ENCODE assay signal across 9 mouse cellular contexts in the genomic region with DNA sequence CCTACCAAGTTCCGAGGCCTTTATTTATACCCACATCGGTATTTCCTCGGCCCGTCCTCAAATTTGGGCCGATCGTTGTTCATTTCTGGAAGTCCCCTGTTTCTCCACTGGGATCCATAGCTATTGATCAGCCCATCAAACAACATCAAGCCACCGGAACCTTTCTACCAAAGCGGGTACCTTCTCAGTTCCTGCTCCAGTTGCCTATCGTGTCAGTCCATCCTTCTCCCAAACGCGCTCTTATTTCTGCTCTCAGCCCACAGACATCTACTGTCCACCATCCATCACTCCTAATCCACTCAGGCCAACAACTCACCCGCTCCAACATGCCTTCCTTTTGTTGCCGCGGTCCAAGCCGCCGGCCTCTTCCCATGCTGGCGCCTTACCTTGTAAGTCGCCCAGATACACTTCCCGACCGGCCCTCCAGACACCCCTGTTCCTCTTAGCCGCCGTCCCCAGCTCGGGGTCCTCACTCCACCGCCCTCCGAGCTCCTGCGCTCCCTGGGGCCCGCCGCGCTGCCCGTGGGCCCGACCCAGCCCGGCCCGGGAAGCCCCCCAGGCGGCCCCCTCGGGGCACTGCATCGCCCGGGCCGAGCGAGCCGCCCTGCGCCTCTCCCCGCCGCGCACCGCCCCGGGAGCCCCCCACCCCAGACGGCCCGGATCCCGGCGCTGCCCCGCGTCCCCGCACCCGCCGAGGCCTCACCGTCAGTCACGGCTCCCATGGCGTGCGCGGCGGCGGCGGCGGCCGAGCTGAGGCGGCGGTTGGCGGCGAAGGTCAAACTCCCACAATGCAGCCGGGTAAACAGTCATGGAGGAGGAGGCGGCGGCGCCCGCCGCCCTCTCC. TPM values are rescaled to one million over a fixed set of nuclear protein-coding genes. Genes with fewer than 3 reads are reported as not detected.
DNase-seq lines count a peak whose midpoint lies in the region; ATAC-seq and TF ChIP-seq lines count a peak whose summit lies in the region.
"Had no signal": no experiment of that assay in that cellular context is flagged by ENCODE, and none has a peak within 500 bp of the region (broad histone marks: within the 10 kb centered on the region; RNA-seq: fewer than 3 reads in every experiment).

No protein-coding gene starts in this region.

- no peak for TF ChIP-seq EP300 in ES-Bruce4 (IDR thresholded peaks at IDR 0.05; ENCODE audit: insufficient read depth, low read depth, low read length)
- TF ChIP-seq EP300 in heart, postnatal 0 days (IDR thresholded peaks at IDR 0.05; ENCODE audit: low read depth), result no peak

- peak overlapping the region; percentile 88 for H3K9ac ChIP-seq in ES-Bruce4 (ENCODE audit: low read depth, poor library complexity, severe bottlenecking)
- peak overlapping the region; percentile 99 for H3K9ac ChIP-seq in forebrain, embryonic 12.5 days
- H3K9ac ChIP-seq in heart, postnatal 0 days (replicated peaks; ENCODE audit: low read depth, low read length), result peak overlapping the region; percentile 96
- H3K9ac ChIP-seq in neural tube, embryonic 15.5 days (replicated peaks), result peak overlapping the region; percentile 96

- TF ChIP-seq POLR2A in ES-Bruce4 (IDR thresholded peaks at IDR 0.05; ENCODE audit: insufficient read depth, low read length), result no peak
- 0 out of 2 replicates have a peak, but pooled peaks have one; percentile 15 for TF ChIP-seq POLR2A in lung, adult 2 months (IDR thresholded peaks at IDR 0.05; ENCODE audit: borderline replicate concordance, extremely low read depth, low read depth, low read length)

- H3K4me2 ChIP-seq in forebrain, embryonic 12.5 days, result peak overlapping the region; percentile 66
- H3K4me2 ChIP-seq in heart, postnatal 0 days (ENCODE audit: low read depth, low read length), result peak overlapping the region; percentile 83
- peak overlapping the region; percentile 75 for H3K4me2 ChIP-seq in neural tube, embryonic 15.5 days

- peak overlapping the region; percentile 96 for H3K4me3 ChIP-seq in ES-Bruce4 (ENCODE audit: low read depth, low read length)
- H3K4me3 ChIP-seq in forebrain, embryonic 12.5 days (replicated peaks), result peak overlapping the region; percentile 96
- peak overlapping the region; percentile 96 for H3K4me3 ChIP-seq in heart, postnatal 0 days (ENCODE audit: low read depth, low read length)
- H3K4me3 ChIP-seq in lung, adult 2 months (replicated peaks; ENCODE audit: extremely low read depth, low read depth, low read length), result peak overlapping the region; percentile 75
- H3K4me3 ChIP-seq in neural tube, embryonic 15.5 days (replicated peaks), result peak overlapping the region; percentile 95

- peaks cover 3% of the 10 kb centered on the region for H3K4me1 ChIP-seq in ES-Bruce4 (ENCODE audit: control insufficient read depth, insufficient read depth, low read length)
- peaks cover 27% of the 10 kb centered on the region for H3K4me1 ChIP-seq in forebrain, embryonic 12.5 days
- H3K4me1 ChIP-seq in heart, postnatal 0 days (ENCODE audit: control insufficient read depth, insufficient read depth), result peaks cover 7% of the 10 kb centered on the region
- peaks cover 3% of the 10 kb centered on the region for H3K4me1 ChIP-seq in lung, adult 2 months (ENCODE audit: control insufficient read depth, insufficient read depth, low read length)
- H3K4me1 ChIP-seq in neural tube, embryonic 15.5 days, result peaks cover 23% of the 10 kb centered on the region

- no peak for TF ChIP-seq CTCF in ES-Bruce4 (IDR thresholded peaks at IDR 0.05; ENCODE audit: low read depth, low read length)
- no peak for TF ChIP-seq CTCF in heart, postnatal 0 days (IDR thresholded peaks at IDR 0.05; ENCODE audit: low read depth)
- TF ChIP-seq CTCF in lung, adult 2 months (IDR thresholded peaks at IDR 0.05; ENCODE audit: insufficient read depth, low read length), result no peak

- under 1% methylated on average over 46 of the region's 75 CpGs for WGBS in forebrain, embryonic 12.5 days
- under 1% methylated on average over 57 of the region's 75 CpGs for WGBS in heart, postnatal 0 days
- WGBS in lung, adult 2 months, result under 1% methylated on average over 74 of the region's 75 CpGs
- WGBS in neural tube, embryonic 15.5 days, result under 1% methylated on average over 70 of the region's 75 CpGs

- no peaks in the 10 kb centered on the region for H3K9me3 ChIP-seq in ES-Bruce4 (replicated peaks; ENCODE audit: control insufficient read depth, insufficient read depth, low read length, poor library complexity, severe bottlenecking)
- no peaks in the 10 kb centered on the region for H3K9me3 ChIP-seq in forebrain, embryonic 12.5 days
- no peaks in the 10 kb centered on the region for H3K9me3 ChIP-seq in heart, postnatal 0 days (replicated peaks; ENCODE audit: control insufficient read depth, low read length)
- H3K9me3 ChIP-seq in neural tube, embryonic 15.5 days (replicated peaks), result no peaks in the 10 kb centered on the region

- no peaks in the 10 kb centered on the region for H3K36me3 ChIP-seq in ES-Bruce4 (ENCODE audit: control insufficient read depth, insufficient read depth, low read length, poor library complexity, severe bottlenecking)
- H3K36me3 ChIP-seq in forebrain, embryonic 12.5 days (replicated peaks), result peaks cover 7% of the 10 kb centered on the region
- no peaks in the 10 kb centered on the region; the same call in 1 of the 2 replicates for H3K36me3 ChIP-seq in heart, postnatal 0 days (replicated peaks; ENCODE audit: control insufficient read depth, insufficient read depth, low read length)
- peaks cover 5% of the 10 kb centered on the region for H3K36me3 ChIP-seq in neural tube, embryonic 15.5 days

- peak; percentile 52 for DNase-seq in c-Kit-positive CD71-positive TER-119-positive erythroid progenitor cells, embryonic 14.5 days (ENCODE audit: low spot score)
- peak; percentile 48 for DNase-seq in heart, postnatal 0 days (ENCODE audit: low spot score)
- DNase-seq in kidney, postnatal 36 days, result peak; percentile 63 to 82
- DNase-seq in lung, adult 2 months, result peak; percentile 62
- DNase-seq in thymus, adult 18-20 months, result peak; percentile 31 to 34

- ATAC-seq in forebrain, embryonic 12.5 days (ENCODE audit: low FRiP score), result peak; percentile 87
- peak; percentile 87 for ATAC-seq in heart, postnatal 0 days (ENCODE audit: insufficient read depth, low read depth)
- peak; percentile 92 for ATAC-seq in neural tube, embryonic 15.5 days (ENCODE audit: low FRiP score)

- peak overlapping the region; percentile 30; the same call in 1 of the 2 replicates for H3K27ac ChIP-seq in ES-Bruce4 (ENCODE audit: insufficient read depth, low read length)
- peak overlapping the region; percentile 88 for H3K27ac ChIP-seq in forebrain, embryonic 12.5 days
- H3K27ac ChIP-seq in heart, postnatal 0 days (ENCODE audit: low read depth), result peak overlapping the region; percentile 89
- H3K27ac ChIP-seq in neural tube, embryonic 15.5 days (replicated peaks), result peak overlapping the region; percentile 86

- no peaks in the 10 kb centered on the region for H3K27me3 ChIP-seq in ES-Bruce4 (ENCODE audit: control insufficient read depth, insufficient read depth, low read length, poor library complexity, severe bottlenecking)
- H3K27me3 ChIP-seq in forebrain, embryonic 12.5 days, result no peaks in the 10 kb centered on the region
- H3K27me3 ChIP-seq in heart, postnatal 0 days (ENCODE audit: control insufficient read depth, insufficient read depth, low read length), result no peaks in the 10 kb centered on the region
- H3K27me3 ChIP-seq in neural tube, embryonic 15.5 days (replicated peaks), result no peaks in the 10 kb centered on the region

RNA-seq across cellular contexts. Expression of a gene that starts 0.5 kb away (rescaled TPM):
- 7.4 and 9.6 TPM in 2 replicates for polyA plus RNA-seq in ES-Bruce4 (2011; ENCODE audit: insufficient read depth, insufficient read length, low read depth, missing spikeins)
- 6.9 and 11.1 TPM in 2 replicates for polyA plus RNA-seq in forebrain, embryonic 12.5 days (2016; fragmentation: Nextera tagmentation; extraction: Ambion mirVana)
- 11.2 and 12.4 TPM in 2 replicates for total RNA-seq in heart, postnatal 0 days (2014; rRNA removed; ENCODE audit: low replicate concordance)
- polyA plus RNA-seq in heart, postnatal 0 days (2015; fragmentation: Nextera tagmentation; extraction: Ambion mirVana), result 2.1 TPM in 2 replicates
- polyA plus RNA-seq in lung, adult 2 months (2012; rRNA removed), result 33.4 and 39.4 TPM in 2 replicates
- polyA plus RNA-seq in neural tube, embryonic 15.5 days (2015; fragmentation: Nextera tagmentation; extraction: Ambion mirVana), result 3.2 and 3.3 TPM in 2 replicates

RNA-seq across cellular contexts. Expression of a gene that starts 0.9 kb away (rescaled TPM):
- 105 and 113 TPM in 2 replicates for polyA plus RNA-seq in ES-Bruce4 (2011; ENCODE audit: insufficient read depth, insufficient read length, low read depth, missing spikeins)
- polyA plus RNA-seq in forebrain, embryonic 12.5 days (2016; fragmentation: Nextera tagmentation; extraction: Ambion mirVana), result 227 and 240 TPM in 2 replicates
- total RNA-seq in heart, postnatal 0 days (2014; rRNA removed; ENCODE audit: low replicate concordance), result 80.9 and 86.7 TPM in 2 replicates
- 198 and 207 TPM in 2 replicates for polyA plus RNA-seq in heart, postnatal 0 days (2015; fragmentation: Nextera tagmentation; extraction: Ambion mirVana)
- 9.2 and 13.3 TPM in 2 replicates for polyA plus RNA-seq in lung, adult 2 months (2012; rRNA removed)
- 187 and 210 TPM in 2 replicates for polyA plus RNA-seq in neural tube, embryonic 15.5 days (2015; fragmentation: Nextera tagmentation; extraction: Ambion mirVana)

RNA-seq across cellular contexts. Expression of a gene that starts 46.4 kb away (rescaled TPM):
- polyA plus RNA-seq in ES-Bruce4 (2011; ENCODE audit: insufficient read depth, insufficient read length, low read depth, missing spikeins), result not detected in 2 replicates
- polyA plus RNA-seq in forebrain, embryonic 12.5 days (2016; fragmentation: Nextera tagmentation; extraction: Ambion mirVana), result not detected in 2 replicates
- not detected in 2 replicates for total RNA-seq in heart, postnatal 0 days (2014; rRNA removed; ENCODE audit: low replicate concordance)
- polyA plus RNA-seq in heart, postnatal 0 days (2015; fragmentation: Nextera tagmentation; extraction: Ambion mirVana), result not detected in 2 replicates
- polyA plus RNA-seq in lung, adult 2 months (2012; rRNA removed), result 1.8 and 2.1 TPM in 2 replicates
- not detected in 2 replicates for polyA plus RNA-seq in neural tube, embryonic 15.5 days (2015; fragmentation: Nextera tagmentation; extraction: Ambion mirVana)
- polyA plus RNA-seq: large intestine, adult 2 months had no signal

Comparison
In these comparisons a context has a peak if more than half of its experiments do, and no peak if none do; other contexts are left out.
1. Peak in every context shown above with its lines: DNase-seq, ATAC-seq, H3K4me3 ChIP-seq and H3K27ac ChIP-seq.
2. H3K27ac ChIP-seq: peak in every context shown above with its lines; median percentile 89 in heart, postnatal 0 days; 88 in forebrain, embryonic 12.5 days; 86 in neural tube, embryonic 15.5 days; 30 in ES-Bruce4.